Mouse (Mus musculus) liver, embryonic 16.5 days (tissue): ENCODE measurements around the gene Ulk2. TPM values are rescaled to one million over a fixed set of nuclear protein-coding genes. Genes with fewer than 3 reads are reported as not detected.

Source experiments
- ATAC-seq: fragments of 200-750 bp; cut with Nextera tagmentation; 2 replicates; pipeline ENCODE4 v1.8.0; 2017; ENCODE audit warnings: low read depth, mild to moderate bottlenecking, moderate number of reproducible peaks, moderate library complexity
- H3K27ac ChIP-seq: fragments of 300-500 bp; sonication (generic); 2 replicates; pipeline ENCODE4 v1.5.1; 2014; ENCODE audit warnings: mild to moderate bottlenecking, low read length
- H3K27me3 ChIP-seq: fragments of 300-500 bp; sonication (generic); 2 replicates; pipeline ENCODE4 v1.6.1; 2014; ENCODE audit warnings: low read depth, low read length, mixed read lengths; ENCODE audit not compliant: control insufficient read depth, insufficient read depth
- H3K36me3 ChIP-seq: fragments of 300-500 bp; sonication (generic); 2 replicates; pipeline ENCODE4 v1.6.1; 2014; ENCODE audit warnings: mild to moderate bottlenecking; ENCODE audit not compliant: control insufficient read depth, insufficient read depth
- H3K4me1 ChIP-seq: fragments of 300-500 bp; sonication (generic); 2 replicates; pipeline ENCODE4 v1.6.1; 2014; ENCODE audit warnings: low read depth, low read length, mixed read lengths; ENCODE audit not compliant: control insufficient read depth
- H3K4me2 ChIP-seq: fragments of 300-500 bp; sonication (generic); 2 replicates; pipeline ENCODE4 v1.6.1; 2014; ENCODE audit warnings: low read depth, low read length, mixed read lengths
- H3K4me3 ChIP-seq: fragments of 300-500 bp; sonication (generic); 2 replicates; pipeline ENCODE4 v1.5.1; 2014; ENCODE audit warnings: low read depth, mild to moderate bottlenecking, low read length
- H3K9ac ChIP-seq: fragments of 300-500 bp; sonication (generic); 2 replicates; pipeline ENCODE4 v1.6.1; 2014; ENCODE audit warnings: low read depth, low read length
- H3K9me3 ChIP-seq: fragments of 300-500 bp; sonication (generic); replicated peaks from 2 replicates; pipeline ENCODE4 v1.6.1; 2016; ENCODE audit warnings: low read length; ENCODE audit not compliant: control insufficient read depth
- WGBS: fragments of 180-500 bp; shearing (Covaris S2); extraction: QIAGEN DNeasy Blood & Tissue Kit; methylation state at CpG from one replicate; pipeline ENCODE4 v1.1.7; 2014; ENCODE audit not compliant: insufficient replicate concordance; 5-methylcytosine and 5-hydroxymethylcytosine counted together
- polyA plus RNA-seq: library from polyadenylated mRNA; unstranded; fragments of >200 nt; fragmentation: Nextera tagmentation; extraction: Ambion mirVana; gene quantifications from 2 replicates; pipeline ENCODE4 v1.2.1, GENCODE M21; 2015

The Ulk2 gene
- 2.3 and 3.3 TPM in 2 replicates for polyA plus RNA-seq

GRCm38 (mm10) chr11:61854988-61855411 lies at the start of gene Ulk2:
Gene Ulk2 (minus strand): TSS chr11:61855073.
- no peaks in the 10 kb centered on the region for H3K27me3 ChIP-seq
- peak within 1 kb of the TSS; percentile 79 for H3K27ac ChIP-seq
- H3K36me3 ChIP-seq = no peaks in the 10 kb centered on the region
- under 1% methylated on average over 58 of the region's 58 CpGs for WGBS
- peak; percentile 75 for ATAC-seq
- H3K9me3 ChIP-seq = no peaks in the 10 kb centered on the region
- peak within 1 kb of the TSS; percentile 88 for H3K9ac ChIP-seq
- peaks cover 3% of the 10 kb centered on the region for H3K4me1 ChIP-seq
- peak within 1 kb of the TSS; percentile 86 for H3K4me2 ChIP-seq
- peak within 1 kb of the TSS; percentile 77 for H3K4me3 ChIP-seq

GRCm38 (mm10) chr11:61882183-61882582 lies 27.3 kb upstream of the Ulk2 start:
- peaks cover 20% of the 10 kb centered on the region for H3K36me3 ChIP-seq
- 74% methylated on average over 5 of the region's 5 CpGs for WGBS

GRCm38 (mm10) chr11:61879921-61880320 lies 25.0 kb upstream of the Ulk2 start:
- Histone ChIP-seq H3K9ac (no peak overlapping the region), H3K27me3 (no peaks in the 10 kb centered on the region), H3K36me3 (peaks cover 27% of the 10 kb centered on the region), H3K4me2 (no peak overlapping the region), H3K4me3 (no peak overlapping the region), H3K4me1 (no peaks in the 10 kb centered on the region), H3K27ac (no peak overlapping the region), H3K9me3 (no peaks in the 10 kb centered on the region)
- ATAC-seq = no peak

More at GRCm38 (mm10) chr11:61882183-61882582, 27.3 kb upstream of the Ulk2 start:
- no peak for ATAC-seq
- Histone ChIP-seq H3K27me3 (no peaks in the 10 kb centered on the region), H3K4me1 (no peaks in the 10 kb centered on the region), H3K4me3 (no peak overlapping the region), H3K4me2 (no peak overlapping the region), H3K9ac (no peak overlapping the region), H3K9me3 (no peaks in the 10 kb centered on the region), H3K27ac (no peak overlapping the region)

- Histone ChIP-seq H3K4me1 (no peaks in the 10 kb centered on the region), H3K4me3 (no peak overlapping the region), H3K27me3 (no peaks in the 10 kb centered on the region), H3K27ac (no peak overlapping the region), H3K36me3 (peaks cover 27% of the 10 kb centered on the region), H3K9me3 (no peaks in the 10 kb centered on the region), H3K9ac (no peak overlapping the region), H3K4me2 (no peak overlapping the region)
- WGBS = 86% methylated on average over 5 of the region's 5 CpGs
- ATAC-seq = no peak
Measured at GRCm38 (mm10) chr11:61871881-61872280, 17.0 kb upstream of the Ulk2 start.

- Histone ChIP-seq H3K27me3 (no peaks in the 10 kb centered on the region), H3K27ac (no peak overlapping the region), H3K4me3 (no peak overlapping the region), H3K9me3 (no peaks in the 10 kb centered on the region), H3K4me1 (peaks cover 3% of the 10 kb centered on the region), H3K4me2 (no peak overlapping the region), H3K9ac (no peak overlapping the region), H3K36me3 (peaks cover under 1% of the 10 kb centered on the region)
- no peak for ATAC-seq
Measured at GRCm38 (mm10) chr11:61866856-61867255, 12.0 kb upstream of the Ulk2 start.

- WGBS = 46% methylated on average over 6 of the region's 6 CpGs
- Histone ChIP-seq H3K4me2 (no peak overlapping the region), H3K4me3 (no peak overlapping the region), H3K27me3 (no peaks in the 10 kb centered on the region), H3K9ac (no peak overlapping the region), H3K9me3 (no peaks in the 10 kb centered on the region), H3K4me1 (peaks cover 3% of the 10 kb centered on the region), H3K36me3 (no peaks in the 10 kb centered on the region), H3K27ac (peak overlapping the region; percentile 19; the same call in 1 of the 2 replicates)
- no peak for ATAC-seq
Measured at GRCm38 (mm10) chr11:61861781-61862547, 7.1 kb upstream of the Ulk2 start.

- Histone ChIP-seq H3K9ac (no peak overlapping the region), H3K4me1 (peaks cover 7% of the 10 kb centered on the region), H3K4me3 (no peak overlapping the region), H3K4me2 (no peak overlapping the region), H3K9me3 (no peaks in the 10 kb centered on the region), H3K27me3 (no peaks in the 10 kb centered on the region), H3K27ac (no peak overlapping the region), H3K36me3 (no peaks in the 10 kb centered on the region)
- no peak for ATAC-seq
- 45% methylated on average over 1 of the region's 1 CpGs for WGBS
Measured at GRCm38 (mm10) chr11:61859316-61859715, 4.4 kb upstream of the Ulk2 start.

GRCm38 (mm10) chr11:61855539-61855938 lies 666 bp upstream of the Ulk2 start:
- Histone ChIP-seq H3K4me1 (peaks cover 3% of the 10 kb centered on the region), H3K4me3 (peak overlapping the region; percentile 77), H3K9me3 (no peaks in the 10 kb centered on the region), H3K4me2 (peak overlapping the region; percentile 86), H3K9ac (no peak overlapping the region; the same call in 1 of the 2 replicates), H3K27me3 (no peaks in the 10 kb centered on the region), H3K36me3 (no peaks in the 10 kb centered on the region), H3K27ac (no peak overlapping the region)
- 40% methylated on average over 6 of the region's 6 CpGs for WGBS
- ATAC-seq = no peak

- ATAC-seq = peak; percentile 83
- Histone ChIP-seq H3K27ac (peak overlapping the region; percentile 79), H3K9me3 (no peaks in the 10 kb centered on the region), H3K4me1 (peaks cover 3% of the 10 kb centered on the region), H3K9ac (peak overlapping the region; percentile 88), H3K27me3 (no peaks in the 10 kb centered on the region), H3K4me3 (peak overlapping the region; percentile 77), H3K4me2 (peak overlapping the region; percentile 86), H3K36me3 (no peaks in the 10 kb centered on the region)
- WGBS = under 1% methylated on average over 85 of the region's 87 CpGs
Measured at GRCm38 (mm10) chr11:61854211-61854987, 474 bp downstream of the Ulk2 start.
